Mouse (Mus musculus) bone marrow macrophage, adult 2 months (primary cell): ENCODE measurements around the gene Tmem74b. TPM values are rescaled to one million over a fixed set of nuclear protein-coding genes. Genes with fewer than 3 reads are reported as not detected.
A peak's percentile ranks its signal among the peaks of the same experiment; 100 is the strongest.

Experiments
- H3K27ac ChIP-seq: 2 replicates; pipeline ENCODE4 v1.5.1; 2012; ENCODE audit warnings: low read depth, low read length; ENCODE audit not compliant: insufficient read depth
- H3K4me1 ChIP-seq: 2 replicates; pipeline ENCODE4 v1.6.1; 2012; ENCODE audit warnings: low read length; ENCODE audit not compliant: control insufficient read depth, insufficient read depth
- H3K4me3 ChIP-seq: 2 replicates; pipeline ENCODE4 v1.5.1; 2012; ENCODE audit warnings: mild to moderate bottlenecking, low read length, moderate library complexity; ENCODE audit not compliant: insufficient read depth
- CTCF ChIP-seq: IDR thresholded peaks from 2 replicates; pipeline ENCODE4 v1.5.1; 2012; ENCODE audit warnings: low read depth, mild to moderate bottlenecking, low read length, moderate library complexity
- POLR2A ChIP-seq: IDR thresholded peaks from 2 replicates; pipeline ENCODE4 v1.6.1; 2012; ENCODE audit warnings: mild to moderate bottlenecking, low read depth, low read length, borderline replicate concordance
- polyA plus RNA-seq: library from polyadenylated mRNA; stranded (reverse); fragments of >200 nt; gene quantifications from 2 replicates; pipeline ENCODE4 v1.2.4, GENCODE M21; 2012; ENCODE audit not compliant: missing spikeins, insufficient read depth, insufficient read length

Gene Tmem74b
- polyA plus RNA-seq, 1 experiment = not detected

DNA sequence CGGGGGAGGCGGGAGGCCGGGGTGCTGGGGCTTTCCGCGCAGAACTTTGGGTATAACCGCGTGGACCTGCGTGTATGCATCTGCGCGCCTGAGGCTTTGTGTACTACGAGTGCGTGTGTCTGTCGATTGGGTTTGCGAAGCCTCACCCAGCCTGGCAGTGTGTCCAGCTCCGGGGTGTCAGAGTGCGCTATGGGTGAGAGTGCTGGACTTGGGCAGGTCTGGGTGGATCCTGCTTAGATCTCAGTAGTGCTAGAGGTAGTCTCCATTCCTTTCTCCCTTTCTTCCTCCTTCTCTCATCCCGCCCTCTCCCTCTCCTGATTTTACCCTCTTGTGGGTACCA lies 1.0 kb downstream of the Tmem74b start:
- TF ChIP-seq CTCF = no peak
- H3K4me1 ChIP-seq = no peaks in the 10 kb centered on the region
- H3K27ac ChIP-seq = no peak overlapping the region
- peak overlapping the region; percentile 45 for H3K4me3 ChIP-seq

DNA sequence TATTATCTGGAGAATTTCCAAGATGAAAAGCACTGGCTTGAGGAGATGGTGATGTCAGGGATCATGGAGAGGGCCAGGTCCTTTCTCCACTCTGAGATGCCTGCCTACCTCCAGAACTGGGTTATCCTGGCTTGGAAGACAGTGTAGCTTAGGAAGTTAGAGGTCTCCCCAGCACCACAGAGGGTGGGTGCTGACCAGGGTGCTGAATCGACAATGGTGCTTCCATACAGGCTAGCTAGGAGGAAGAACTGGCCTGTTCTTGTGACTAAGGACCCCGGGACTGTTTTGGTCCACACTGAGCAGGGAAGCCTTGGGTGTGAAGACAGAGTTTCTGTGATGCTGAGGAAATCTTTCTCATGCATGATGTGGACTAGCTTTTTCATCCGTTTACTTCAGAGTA lies 10.8 kb downstream of the Tmem74b start:
- Histone ChIP-seq H3K4me3 (no peak overlapping the region), H3K4me1 (no peaks in the 10 kb centered on the region), H3K27ac (no peak overlapping the region)
- TF ChIP-seq CTCF = no peak
- no peak for TF ChIP-seq POLR2A

DNA sequence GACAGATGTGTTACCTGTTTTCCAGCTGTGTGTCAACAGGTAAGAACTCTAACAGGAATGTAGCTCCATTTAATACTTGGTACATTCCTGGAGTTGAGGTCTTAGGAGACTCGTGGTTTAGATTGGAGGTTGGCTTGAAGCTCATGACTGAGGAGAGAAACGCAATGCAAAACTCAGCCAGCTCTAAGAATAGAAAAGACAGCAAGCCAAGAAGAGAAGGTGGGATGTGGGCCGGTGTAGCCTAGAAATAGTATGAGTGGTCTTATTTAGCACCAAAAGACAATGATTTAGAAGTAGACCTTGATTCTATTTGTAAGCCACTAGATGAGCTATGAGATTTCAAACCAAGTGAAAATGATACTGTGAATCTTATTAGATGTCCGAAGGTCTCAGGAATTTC lies 13.7 kb downstream of the Tmem74b start:
- H3K4me3 ChIP-seq = no peak overlapping the region
- no peaks in the 10 kb centered on the region for H3K4me1 ChIP-seq
- no peak for TF ChIP-seq POLR2A
- no peak for TF ChIP-seq CTCF
- H3K27ac ChIP-seq = no peak overlapping the region

- H3K4me1 ChIP-seq = no peaks in the 10 kb centered on the region
- H3K27ac ChIP-seq = no peak overlapping the region
- no peak for TF ChIP-seq CTCF
- no peak for TF ChIP-seq POLR2A
- no peak overlapping the region for H3K4me3 ChIP-seq
Measured at GRCm38 (mm10) chr2:151716318-151717055, 14.7 kb downstream of the Tmem74b start.

GRCm38 (mm10) chr2:151724094-151724493 lies 22.3 kb downstream of the Tmem74b start:
- no peaks in the 10 kb centered on the region for H3K4me1 ChIP-seq
- TF ChIP-seq POLR2A = no peak
- no peak for TF ChIP-seq CTCF
- H3K27ac ChIP-seq = no peak overlapping the region
- H3K4me3 ChIP-seq = no peak overlapping the region

GRCm38 (mm10) chr2:151733151-151733865 lies 31.5 kb downstream of the Tmem74b start:
- Histone ChIP-seq H3K4me3 (no peak overlapping the region), H3K4me1 (no peaks in the 10 kb centered on the region), H3K27ac (no peak overlapping the region)
- TF ChIP-seq POLR2A (no peak), CTCF (no peak)

DNA sequence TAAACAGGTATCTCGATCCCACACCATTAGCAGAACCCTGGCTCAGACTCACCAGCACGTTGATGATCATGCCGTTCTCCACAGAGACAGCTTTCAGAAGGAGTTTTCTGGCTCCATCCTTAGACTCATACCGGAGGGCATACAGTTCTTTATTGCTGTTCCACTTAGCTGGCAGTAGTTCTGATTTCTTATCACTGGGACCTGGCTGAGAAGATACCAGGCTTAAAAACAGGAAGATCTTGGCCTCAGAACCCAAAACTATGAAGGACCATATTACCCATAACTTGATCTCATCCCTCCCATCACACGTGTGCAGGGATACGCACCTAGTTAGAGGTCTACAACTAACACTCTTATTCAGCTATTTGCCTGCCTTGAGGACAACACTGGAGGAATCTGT lies 33.6 kb downstream of the Tmem74b start:
- Histone ChIP-seq H3K27ac (no peak overlapping the region), H3K4me1 (peaks cover 13% of the 10 kb centered on the region), H3K4me3 (no peak overlapping the region)
- TF ChIP-seq CTCF (no peak), POLR2A (no peak)

DNA sequence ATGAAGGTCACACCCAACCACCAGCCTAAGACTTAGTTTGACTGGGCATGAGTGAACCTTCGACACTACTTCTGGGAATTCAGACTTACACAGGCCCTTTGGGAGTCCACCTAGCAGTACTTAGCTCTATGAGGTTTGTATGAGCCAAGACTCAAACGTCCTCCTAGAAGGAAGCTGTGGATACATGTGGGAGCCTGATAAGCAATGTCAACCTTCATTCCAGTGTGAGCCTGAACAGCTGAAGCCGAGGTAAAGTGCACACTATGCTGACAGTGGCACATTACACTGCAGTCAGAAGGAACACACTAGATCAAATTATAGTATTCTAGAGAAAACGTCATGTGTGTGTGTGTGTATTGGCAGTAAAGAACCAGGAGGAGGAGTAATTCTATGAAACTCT lies 36.7 kb downstream of the Tmem74b start:
- no peak overlapping the region for H3K27ac ChIP-seq
- no peak overlapping the region for H3K4me3 ChIP-seq
- H3K4me1 ChIP-seq = peaks cover 15% of the 10 kb centered on the region
- TF ChIP-seq CTCF (no peak), POLR2A (no peak)

DNA sequence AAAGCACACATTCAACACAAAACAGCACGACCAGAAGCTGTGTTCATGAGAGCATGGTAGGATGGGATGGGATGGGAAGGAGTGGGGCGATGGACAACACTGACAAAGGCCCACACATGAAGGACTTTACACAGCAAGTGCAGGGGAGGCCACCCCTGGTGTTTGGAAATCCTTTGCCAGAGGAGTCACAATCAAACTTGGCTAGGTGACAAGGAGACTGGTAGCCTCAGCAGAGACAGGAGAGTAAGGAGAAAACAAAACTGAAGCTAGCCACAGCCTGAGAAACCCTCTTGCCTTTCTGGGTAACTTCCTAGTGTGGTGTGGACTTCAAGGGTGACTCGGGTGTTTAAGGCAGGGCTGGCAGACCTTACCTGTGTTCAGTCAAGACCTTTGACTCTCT lies 37.3 kb downstream of the Tmem74b start:
- Histone ChIP-seq H3K4me1 (peaks cover 15% of the 10 kb centered on the region), H3K27ac (no peak overlapping the region), H3K4me3 (no peak overlapping the region)
- no peak for TF ChIP-seq CTCF
- no peak for TF ChIP-seq POLR2A

- Histone ChIP-seq H3K27ac (no peak overlapping the region), H3K4me3 (0 out of 2 replicates have a peak overlapping the region, but pooled peaks have one; percentile 99), H3K4me1 (peaks cover 15% of the 10 kb centered on the region)
- no peak for TF ChIP-seq POLR2A
- TF ChIP-seq CTCF = no peak
Measured at GRCm38 (mm10) chr2:151739505-151739904, 37.7 kb downstream of the Tmem74b start.
